ENCODE assay signal across 29 mouse cellular contexts in genomic region chr1:83096935-83097334, GRCm38 (mm10). TPM values are rescaled to one million over a fixed set of nuclear protein-coding genes. Genes with fewer than 3 reads are reported as not detected.
DNase-seq lines count a peak whose midpoint lies in the region; ATAC-seq and TF ChIP-seq lines count a peak whose summit lies in the region.
"Had no signal": no experiment of that assay in that cellular context is flagged by ENCODE, and none has a peak within 500 bp of the region (broad histone marks: within the 10 kb centered on the region; RNA-seq: fewer than 3 reads in every experiment).

No protein-coding gene starts in this region.

- no peak for TF ChIP-seq POLR2A in embryonic fibroblast, embryonic 13.5 days (IDR thresholded peaks at IDR 0.05; ENCODE audit: low read depth, low read length)
- no peak for TF ChIP-seq POLR2A in small intestine, adult 2 months (IDR thresholded peaks at IDR 0.05; ENCODE audit: low read depth, low read length)

- 68% methylated on average over 4 of the region's 4 CpGs for WGBS in intestine, embryonic 16.5 days
- WGBS in intestine, embryonic 15.5 days: 72% methylated on average over 4 of the region's 4 CpGs
- WGBS in small intestine, adult 2 months: 52% methylated on average over 4 of the region's 4 CpGs

- no peak for DNase-seq in left cerebral cortex, postnatal 14 days (ENCODE audit: low spot score in 2 of 2)
- DNase-seq: adrenal gland, adult 8-10 months; adrenal gland, postnatal 14 days; B cell, adult 2 months; cerebellum, adult 11-12 months; cerebellum, adult 2 months; cerebellum, adult 9-10 months; cerebellum, postnatal 10 days; cerebellum, postnatal 25 days had no signal

- no peaks in the 10 kb centered on the region for H3K27me3 ChIP-seq in intestine, embryonic 16.5 days (replicated peaks; ENCODE audit: control insufficient read depth, insufficient read depth, low read length)
- H3K27me3 ChIP-seq in intestine, embryonic 15.5 days (replicated peaks): no peaks in the 10 kb centered on the region
- H3K27me3 ChIP-seq in small intestine, adult 2 months (ENCODE audit: control insufficient read depth, insufficient read depth, low read length): no peaks in the 10 kb centered on the region
- H3K27me3 ChIP-seq: CH12.LX; embryonic facial prominence, embryonic 12.5 days; forebrain, embryonic 12.5 days; Patski had no signal

- intact Hi-C loops in left cerebral cortex, postnatal 14 days (cut with DNase I): no loop called here

- H3K9me3 ChIP-seq in intestine, embryonic 16.5 days (ENCODE audit: control insufficient read depth, low read length): no peaks in the 10 kb centered on the region
- no peaks in the 10 kb centered on the region for H3K9me3 ChIP-seq in intestine, embryonic 15.5 days
- H3K9me3 ChIP-seq: embryonic facial prominence, embryonic 10.5 days; embryonic facial prominence, embryonic 12.5 days; forebrain, embryonic 10.5 days; forebrain, embryonic 12.5 days; G1E had no signal

- H3K4me2 ChIP-seq in intestine, embryonic 16.5 days (ENCODE audit: low read depth, low read length): no peak overlapping the region
- no peak overlapping the region for H3K4me2 ChIP-seq in intestine, embryonic 15.5 days (replicated peaks)
- H3K4me2 ChIP-seq: embryonic facial prominence, embryonic 12.5 days; forebrain, embryonic 12.5 days had no signal

- no peak overlapping the region for H3K9ac ChIP-seq in intestine, embryonic 16.5 days (ENCODE audit: low read depth, low read length)
- H3K9ac ChIP-seq in intestine, embryonic 15.5 days: no peak overlapping the region
- H3K9ac ChIP-seq: embryonic facial prominence, embryonic 12.5 days; forebrain, embryonic 12.5 days had no signal

- no peaks in the 10 kb centered on the region for H3K36me3 ChIP-seq in intestine, embryonic 16.5 days (ENCODE audit: control insufficient read depth, insufficient read depth, low read length)
- no peaks in the 10 kb centered on the region for H3K36me3 ChIP-seq in intestine, embryonic 15.5 days
- no peaks in the 10 kb centered on the region for H3K36me3 ChIP-seq in small intestine, adult 2 months (ENCODE audit: control insufficient read depth, insufficient read depth, low read length)
- H3K36me3 ChIP-seq: embryonic facial prominence, embryonic 10.5 days; embryonic facial prominence, embryonic 12.5 days; forebrain, embryonic 10.5 days; forebrain, embryonic 12.5 days; G1E had no signal

- H3K4me1 ChIP-seq in intestine, embryonic 16.5 days (ENCODE audit: control insufficient read depth, insufficient read depth, low read length): peaks cover 4% of the 10 kb centered on the region; the same call in 1 of the 2 replicates
- H3K4me1 ChIP-seq in intestine, embryonic 15.5 days (replicated peaks): no peaks in the 10 kb centered on the region
- H3K4me1 ChIP-seq in embryonic fibroblast, embryonic 13.5 days (ENCODE audit: control insufficient read depth, insufficient read depth, low read length): peaks cover 16% of the 10 kb centered on the region
- H3K4me1 ChIP-seq in small intestine, adult 2 months (ENCODE audit: control insufficient read depth, insufficient read depth, insufficient read length, low read length): peaks cover 17% of the 10 kb centered on the region; the same call in 1 of the 2 replicates
- H3K4me1 ChIP-seq: embryonic facial prominence, embryonic 10.5 days; embryonic facial prominence, embryonic 12.5 days; forebrain, embryonic 12.5 days had no signal

- H3K27ac ChIP-seq in intestine, embryonic 16.5 days (ENCODE audit: low read length): peak overlapping the region; percentile 43
- H3K27ac ChIP-seq in intestine, embryonic 15.5 days: no peak overlapping the region
- peak overlapping the region; percentile 86 for H3K27ac ChIP-seq in embryonic fibroblast, embryonic 13.5 days (ENCODE audit: insufficient read depth, low read length)
- H3K27ac ChIP-seq in small intestine, adult 2 months (ENCODE audit: insufficient read depth, low read depth, low read length): peak overlapping the region; percentile 92
- H3K27ac ChIP-seq: embryonic facial prominence, embryonic 10.5 days; embryonic facial prominence, embryonic 12.5 days; forebrain, embryonic 10.5 days; forebrain, embryonic 12.5 days had no signal

- no peak overlapping the region for H3K4me3 ChIP-seq in intestine, embryonic 16.5 days (ENCODE audit: low read length)
- H3K4me3 ChIP-seq in intestine, embryonic 15.5 days (replicated peaks): no peak overlapping the region
- H3K4me3 ChIP-seq in embryonic fibroblast, embryonic 13.5 days (ENCODE audit: insufficient read depth, low read length): no peak overlapping the region
- H3K4me3 ChIP-seq in small intestine, adult 2 months (ENCODE audit: low read depth, low read length): no peak overlapping the region
- H3K4me3 ChIP-seq: embryonic facial prominence, embryonic 10.5 days; embryonic facial prominence, embryonic 12.5 days; erythroblast, embryonic 14.5 days; forebrain, embryonic 10.5 days; forebrain, embryonic 12.5 days had no signal

- TF ChIP-seq CTCF in embryonic fibroblast, embryonic 13.5 days (IDR thresholded peaks at IDR 0.05; ENCODE audit: borderline replicate concordance, insufficient read depth, low read length): no peak
- TF ChIP-seq CTCF in small intestine, adult 2 months (IDR thresholded peaks at IDR 0.05; ENCODE audit: extremely low read depth, insufficient read length, insufficient replicate concordance, low read depth, low read length): no peak

- peak; percentile 54 for ATAC-seq in intestine, embryonic 16.5 days
- no peak for ATAC-seq in intestine, embryonic 15.5 days
- ATAC-seq: activated CD4-positive, CD25-positive, alpha-beta regulatory T cell, adult 4 months; CD4-positive, CD25-positive, alpha-beta regulatory T cell, adult 4 months; forebrain, embryonic 14.5 days; forebrain, embryonic 16.5 days; Patski had no signal

RNA-seq across cellular contexts. Expression of gene Ccl20, which starts 19.6 kb away (rescaled TPM):
- polyA plus RNA-seq in intestine, embryonic 16.5 days (2015; fragmentation: Nextera tagmentation; extraction: Ambion mirVana): 4.0 and 5.1 TPM in 2 replicates
- polyA plus RNA-seq in intestine, embryonic 15.5 days (2015; fragmentation: Nextera tagmentation; extraction: Ambion mirVana): 3.6 and 3.9 TPM in 2 replicates
- 11.8 and 12.2 TPM in 2 replicates for polyA plus RNA-seq in embryonic fibroblast, embryonic 13.5 days (2011; ENCODE audit: insufficient read length, low read depth, missing spikeins)
- 4.1 and 15.3 TPM in 2 replicates for polyA plus RNA-seq in small intestine, adult 2 months (2012; rRNA removed)
- not detected for total RNA-seq in left cerebral cortex, postnatal 14 days (2021)
- total RNA-seq: adrenal gland, adult 18-20 months; adrenal gland, adult 8-10 months; adrenal gland, postnatal 14 days; adrenal gland, postnatal 36 days had no signal
- polyA plus RNA-seq: cerebellum, adult 2 months; cortical plate, adult 2 months; embryonic facial prominence, embryonic 10.5 days; erythroblast, embryonic 14.5 days; forebrain, embryonic 10.5 days; forebrain, embryonic 12.5 days; forebrain, embryonic 14.5 days; forebrain, embryonic 16.5 days; G1E had no signal

RNA-seq across cellular contexts. Expression of gene Krtap28-13, which starts 36.2 kb away (rescaled TPM):
- polyA plus RNA-seq in intestine, embryonic 16.5 days (2015; fragmentation: Nextera tagmentation; extraction: Ambion mirVana): not detected in 2 replicates
- not detected in 2 replicates for polyA plus RNA-seq in intestine, embryonic 15.5 days (2015; fragmentation: Nextera tagmentation; extraction: Ambion mirVana)
- polyA plus RNA-seq in embryonic fibroblast, embryonic 13.5 days (2011; ENCODE audit: insufficient read length, low read depth, missing spikeins): not detected in 2 replicates
- 1.3 TPM in 1 of 2 replicates, not detected in the other for polyA plus RNA-seq in small intestine, adult 2 months (2012; rRNA removed)
- not detected for total RNA-seq in left cerebral cortex, postnatal 14 days (2021)
- total RNA-seq: adrenal gland, adult 18-20 months; adrenal gland, adult 8-10 months; adrenal gland, postnatal 14 days; adrenal gland, postnatal 36 days; CH12.LX had no signal
- polyA plus RNA-seq: activated CD4-positive, CD25-positive, alpha-beta regulatory T cell, adult 4 months; CD4-positive, CD25-positive, alpha-beta regulatory T cell, adult 4 months; cerebellum, adult 2 months; cortical plate, adult 2 months; embryonic facial prominence, embryonic 10.5 days; embryonic facial prominence, embryonic 12.5 days; erythroblast, embryonic 14.5 days; forebrain, embryonic 10.5 days; forebrain, embryonic 12.5 days; forebrain, embryonic 14.5 days; forebrain, embryonic 16.5 days; G1E; Patski had no signal

RNA-seq across cellular contexts. Expression of gene A030005K14Rik, which starts 37.8 kb away (rescaled TPM):
- not detected in 2 replicates for polyA plus RNA-seq in intestine, embryonic 16.5 days (2015; fragmentation: Nextera tagmentation; extraction: Ambion mirVana)
- not detected in 2 replicates for polyA plus RNA-seq in intestine, embryonic 15.5 days (2015; fragmentation: Nextera tagmentation; extraction: Ambion mirVana)
- not detected in 2 replicates for polyA plus RNA-seq in embryonic fibroblast, embryonic 13.5 days (2011; ENCODE audit: insufficient read length, low read depth, missing spikeins)
- 0.18 TPM in 1 of 2 replicates, not detected in the other for polyA plus RNA-seq in small intestine, adult 2 months (2012; rRNA removed)
- not detected for total RNA-seq in left cerebral cortex, postnatal 14 days (2021)
- total RNA-seq: adrenal gland, adult 18-20 months; adrenal gland, adult 8-10 months; adrenal gland, postnatal 14 days; adrenal gland, postnatal 36 days; CH12.LX; G1E had no signal
- polyA plus RNA-seq: activated CD4-positive, CD25-positive, alpha-beta regulatory T cell, adult 4 months; CD4-positive, CD25-positive, alpha-beta regulatory T cell, adult 4 months; cerebellum, adult 2 months; cortical plate, adult 2 months; embryonic facial prominence, embryonic 10.5 days; embryonic facial prominence, embryonic 12.5 days; embryonic facial prominence, embryonic 14.5 days; erythroblast, embryonic 14.5 days; forebrain, embryonic 10.5 days; forebrain, embryonic 12.5 days; forebrain, embryonic 14.5 days; forebrain, embryonic 16.5 days; G1E; Patski had no signal

RNA-seq across cellular contexts. Expression of gene Gm47969, which starts 52.2 kb away (rescaled TPM):
- polyA plus RNA-seq in intestine, embryonic 16.5 days (2015; fragmentation: Nextera tagmentation; extraction: Ambion mirVana): not detected in 2 replicates
- polyA plus RNA-seq in intestine, embryonic 15.5 days (2015; fragmentation: Nextera tagmentation; extraction: Ambion mirVana): not detected in 2 replicates
- polyA plus RNA-seq in embryonic fibroblast, embryonic 13.5 days (2011; ENCODE audit: insufficient read length, low read depth, missing spikeins): not detected in 2 replicates
- polyA plus RNA-seq in small intestine, adult 2 months (2012; rRNA removed): 0.09 TPM in 1 of 2 replicates, not detected in the other
- not detected for total RNA-seq in left cerebral cortex, postnatal 14 days (2021)
- total RNA-seq: adrenal gland, adult 18-20 months; adrenal gland, adult 8-10 months; adrenal gland, postnatal 14 days; adrenal gland, postnatal 36 days; CH12.LX had no signal
- polyA plus RNA-seq: activated CD4-positive, CD25-positive, alpha-beta regulatory T cell, adult 4 months; CD4-positive, CD25-positive, alpha-beta regulatory T cell, adult 4 months; cerebellum, adult 2 months; cortical plate, adult 2 months; embryonic facial prominence, embryonic 10.5 days; embryonic facial prominence, embryonic 12.5 days; embryonic facial prominence, embryonic 14.5 days; erythroblast, embryonic 14.5 days; forebrain, embryonic 10.5 days; forebrain, embryonic 12.5 days; forebrain, embryonic 14.5 days; forebrain, embryonic 16.5 days; G1E; Patski had no signal

RNA-seq across cellular contexts. Expression of gene Krtap28-10, which starts 54.7 kb away (rescaled TPM):
- not detected in 2 replicates for polyA plus RNA-seq in intestine, embryonic 16.5 days (2015; fragmentation: Nextera tagmentation; extraction: Ambion mirVana)
- not detected in 2 replicates for polyA plus RNA-seq in intestine, embryonic 15.5 days (2015; fragmentation: Nextera tagmentation; extraction: Ambion mirVana)
- polyA plus RNA-seq in embryonic fibroblast, embryonic 13.5 days (2011; ENCODE audit: insufficient read length, low read depth, missing spikeins): not detected in 2 replicates
- polyA plus RNA-seq in small intestine, adult 2 months (2012; rRNA removed): not detected in 2 replicates
- not detected for total RNA-seq in left cerebral cortex, postnatal 14 days (2021)
- total RNA-seq: adrenal gland, adult 18-20 months; adrenal gland, adult 8-10 months; adrenal gland, postnatal 14 days; adrenal gland, postnatal 36 days; CH12.LX; G1E had no signal
- polyA plus RNA-seq: activated CD4-positive, CD25-positive, alpha-beta regulatory T cell, adult 4 months; CD4-positive, CD25-positive, alpha-beta regulatory T cell, adult 4 months; cerebellum, adult 2 months; cortical plate, adult 2 months; embryonic facial prominence, embryonic 10.5 days; embryonic facial prominence, embryonic 12.5 days; erythroblast, embryonic 14.5 days; forebrain, embryonic 10.5 days; forebrain, embryonic 12.5 days; forebrain, embryonic 14.5 days; forebrain, embryonic 16.5 days; G1E; Patski had no signal
